Mouse (Mus musculus) lung, postnatal 10 days (tissue): Measurements from ENCODE around the gene Sac3d1.

Experiments
- DNase-seq: peaks from one replicate; pipeline ENCODE4 v3.0.0; 2021

Sac3d1 gene

GRCm38 (mm10) chr19:6068951-6069350, 49.5 kb downstream of the Sac3d1 start:
- DNase-seq, result no peak

- DNase-seq, result peak; percentile 94
These were observed 50.6 kb downstream of the Sac3d1 start, which contains the start of gene Tm7sf2 for GRCm38 (mm10) chr19:6067724-6068415. Gene Tm7sf2 (minus strand): TSS chr19:6068373.

- DNase-seq, result peak; percentile 87
These were observed 51.3 kb downstream of the Sac3d1 start for GRCm38 (mm10) chr19:6067011-6067723.

- no peak for DNase-seq
These were observed 51.9 kb downstream of the Sac3d1 start for GRCm38 (mm10) chr19:6066571-6066970.
